Mouse (Mus musculus) intestine, postnatal 0 days (tissue): ENCODE results near the gene Hist1h3f. TPM values are rescaled to one million over a fixed set of nuclear protein-coding genes. Genes with fewer than 3 reads are reported as not detected.
A peak's percentile ranks its signal among the peaks of the same experiment; 100 is the strongest.

ENCODE experiments used
- ATAC-seq: fragments of 200-750 bp; cut with Nextera tagmentation; 2 replicates; pipeline ENCODE4 v1.8.0; 2017; ENCODE audit warnings: mild to moderate bottlenecking, moderate TSS enrichment, moderate library complexity
- H3K27ac ChIP-seq: fragments of 300-500 bp; sonication (generic); 2 replicates; pipeline ENCODE4 v1.5.1; 2014; ENCODE audit warnings: mild to moderate bottlenecking, low read depth, low read length, moderate library complexity
- H3K27me3 ChIP-seq: fragments of 300-500 bp; sonication (generic); replicated peaks from 2 replicates; pipeline ENCODE4 v1.6.1; 2014; ENCODE audit warnings: low read length, mixed read lengths; ENCODE audit not compliant: control insufficient read depth, insufficient read depth
- H3K36me3 ChIP-seq: fragments of 300-500 bp; sonication (generic); 2 replicates; pipeline ENCODE4 v1.6.1; 2014; ENCODE audit warnings: mild to moderate bottlenecking, moderate library complexity; ENCODE audit not compliant: control insufficient read depth, insufficient read depth
- H3K4me1 ChIP-seq: fragments of 300-500 bp; sonication (generic); replicated peaks from 2 replicates; pipeline ENCODE4 v1.6.1; 2014; ENCODE audit warnings: antibody characterized with exemption, low read length, mixed read lengths; ENCODE audit not compliant: control insufficient read depth, insufficient read depth
- H3K4me2 ChIP-seq: fragments of 300-500 bp; sonication (generic); replicated peaks from 2 replicates; pipeline ENCODE4 v1.6.1; 2014; ENCODE audit warnings: low read depth, mild to moderate bottlenecking, moderate library complexity
- H3K4me3 ChIP-seq: fragments of 300-500 bp; sonication (generic); 2 replicates; pipeline ENCODE4 v1.5.1; 2014; ENCODE audit warnings: low read depth, low read length
- H3K9ac ChIP-seq: fragments of 300-500 bp; sonication (generic); 2 replicates; pipeline ENCODE4 v1.6.1; 2014; ENCODE audit warnings: mild to moderate bottlenecking, low read depth, low read length
- H3K9me3 ChIP-seq: fragments of 300-500 bp; sonication (generic); 2 replicates; pipeline ENCODE4 v1.6.1; 2016; ENCODE audit warnings: mixed run types; ENCODE audit not compliant: control insufficient read depth
- CTCF ChIP-seq: sonication (generic); IDR thresholded peaks from 2 replicates; pipeline ENCODE4 v1.5.1; 2016; ENCODE audit warnings: low read depth, mild to moderate bottlenecking, control low read depth, antibody characterized with exemption, moderate library complexity
- WGBS: fragments of 180-500 bp; shearing (Covaris S2); extraction: QIAGEN DNeasy Blood & Tissue Kit; methylation state at CpG from one replicate; pipeline ENCODE4 v1.1.7; 2014; 5-methylcytosine and 5-hydroxymethylcytosine counted together
- polyA plus RNA-seq: library from polyadenylated mRNA; unstranded; fragments of >200 nt; fragmentation: Nextera tagmentation; extraction: Ambion mirVana; gene quantifications from 2 replicates; pipeline ENCODE4 v1.2.1, GENCODE M21; 2015

Gene Hist1h3f
- polyA plus RNA-seq, 1 experiment from 2014 or later: 0.37 TPM

GRCm38 (mm10) chr13:23506351-23506750 is 37.5 kb upstream of the Hist1h3f start:
- TF ChIP-seq CTCF: no peak
- no peaks in the 10 kb centered on the region for H3K36me3 ChIP-seq
- no peaks in the 10 kb centered on the region for H3K9me3 ChIP-seq
- H3K4me3 ChIP-seq: peak overlapping the region; percentile 20; the same call in 1 of the 2 replicates
- H3K27ac ChIP-seq: no peak overlapping the region
- H3K4me2 ChIP-seq: peak overlapping the region; percentile 60
- 0 out of 2 replicates have a peak, but pooled peaks cover 5% of the 10 kb centered on the region for H3K4me1 ChIP-seq
- H3K27me3 ChIP-seq: no peaks in the 10 kb centered on the region
- H3K9ac ChIP-seq: no peak overlapping the region
- WGBS: 17% methylated on average over 13 of the region's 13 CpGs
- no peak for ATAC-seq

GRCm38 (mm10) chr13:23506819-23507515 is 36.9 kb upstream of the Hist1h3f start:
- no peaks in the 10 kb centered on the region for H3K36me3 ChIP-seq
- ATAC-seq: no peak
- no peak for TF ChIP-seq CTCF
- no peak overlapping the region for H3K27ac ChIP-seq
- 0 out of 2 replicates have a peak, but pooled peaks cover 5% of the 10 kb centered on the region for H3K4me1 ChIP-seq
- no peaks in the 10 kb centered on the region for H3K9me3 ChIP-seq
- no peaks in the 10 kb centered on the region for H3K27me3 ChIP-seq
- no peak overlapping the region for H3K4me2 ChIP-seq
- 46% methylated on average over 14 of the region's 14 CpGs for WGBS
- no peak overlapping the region for H3K4me3 ChIP-seq
- no peak overlapping the region for H3K9ac ChIP-seq

GRCm38 (mm10) chr13:23510127-23510526 is 33.7 kb upstream of the Hist1h3f start:
- H3K9me3 ChIP-seq: no peaks in the 10 kb centered on the region
- H3K27ac ChIP-seq: no peak overlapping the region
- peak overlapping the region; percentile 32 for H3K4me2 ChIP-seq
- peak; percentile 61; the same call in 1 of the 2 replicates for ATAC-seq
- TF ChIP-seq CTCF: no peak
- 32% methylated on average over 1 of the region's 1 CpGs for WGBS
- H3K27me3 ChIP-seq: no peaks in the 10 kb centered on the region
- H3K36me3 ChIP-seq: no peaks in the 10 kb centered on the region
- H3K4me1 ChIP-seq: 0 out of 2 replicates have a peak, but pooled peaks cover 5% of the 10 kb centered on the region
- no peak overlapping the region for H3K4me3 ChIP-seq
- H3K9ac ChIP-seq: no peak overlapping the region

GRCm38 (mm10) chr13:23513517-23513916 is 30.3 kb upstream of the Hist1h3f start:
- H3K9me3 ChIP-seq: no peaks in the 10 kb centered on the region
- no peak overlapping the region for H3K9ac ChIP-seq
- TF ChIP-seq CTCF: no peak
- 67% methylated on average over 1 of the region's 1 CpGs for WGBS
- no peak overlapping the region for H3K4me2 ChIP-seq
- H3K27ac ChIP-seq: no peak overlapping the region
- no peaks in the 10 kb centered on the region for H3K27me3 ChIP-seq
- H3K36me3 ChIP-seq: no peaks in the 10 kb centered on the region
- ATAC-seq: no peak
- H3K4me1 ChIP-seq: no peaks in the 10 kb centered on the region
- H3K4me3 ChIP-seq: no peak overlapping the region

- WGBS: 77% methylated on average over 5 of the region's 5 CpGs
- H3K36me3 ChIP-seq: no peaks in the 10 kb centered on the region
- no peak overlapping the region for H3K27ac ChIP-seq
- no peak overlapping the region for H3K9ac ChIP-seq
- H3K9me3 ChIP-seq: no peaks in the 10 kb centered on the region
- H3K4me1 ChIP-seq: no peaks in the 10 kb centered on the region
- no peak overlapping the region for H3K4me2 ChIP-seq
- H3K4me3 ChIP-seq: no peak overlapping the region
- no peaks in the 10 kb centered on the region for H3K27me3 ChIP-seq
- no peak for TF ChIP-seq CTCF
- no peak for ATAC-seq
Observed at GRCm38 (mm10) chr13:23515281-23515680, 28.6 kb upstream of the Hist1h3f start.

- Histone ChIP-seq H3K27me3 (no peaks in the 10 kb centered on the region), H3K9ac (no peak overlapping the region), H3K4me3 (peak overlapping the region; percentile 52; the same call in 1 of the 2 replicates), H3K4me2 (peak overlapping the region; percentile 71), H3K9me3 (no peaks in the 10 kb centered on the region), H3K4me1 (no peaks in the 10 kb centered on the region), H3K27ac (no peak overlapping the region), H3K36me3 (no peaks in the 10 kb centered on the region)
- no peak for ATAC-seq
- 51% methylated on average over 15 of the region's 15 CpGs for WGBS
- TF ChIP-seq CTCF: no peak
Observed at GRCm38 (mm10) chr13:23515826-23516620, 27.8 kb upstream of the Hist1h3f start.
